Mouse (Mus musculus) heart, embryonic 15.5 days (tissue): ENCODE measurements around the gene Kpna7. TPM values are rescaled to one million over a fixed set of nuclear protein-coding genes. Genes with fewer than 3 reads are reported as not detected.
A peak's percentile ranks its signal among the peaks of the same experiment; 100 is the strongest.
"Not testable (repeated sequence)": the region's sequence is repeated elsewhere in the genome, so short reads cannot be mapped to it uniquely, and the experiment has no call there.

Experiments used
- ATAC-seq: fragments of 200-750 bp; cut with Nextera tagmentation; replicated peaks from 2 replicates; pipeline ENCODE4 v1.8.0; 2017; ENCODE audit warnings: low read depth, moderate TSS enrichment; ENCODE audit not compliant: insufficient number of reproducible peaks, insufficient read depth, low FRiP score
- H3K27ac ChIP-seq: fragments of 300-500 bp; sonication (generic); 2 replicates; pipeline ENCODE4 v1.5.1; 2015; ENCODE audit warnings: mild to moderate bottlenecking, inconsistent platforms
- H3K27me3 ChIP-seq: fragments of 300-500 bp; sonication (generic); 2 replicates; pipeline ENCODE4 v1.6.1; 2015; ENCODE audit warnings: inconsistent platforms
- H3K36me3 ChIP-seq: fragments of 300-500 bp; sonication (generic); 2 replicates; pipeline ENCODE4 v1.6.1; 2015; ENCODE audit warnings: mild to moderate bottlenecking, inconsistent platforms
- H3K4me1 ChIP-seq: fragments of 300-500 bp; sonication (generic); replicated peaks from 2 replicates; pipeline ENCODE4 v1.6.1; 2015; ENCODE audit warnings: inconsistent platforms
- H3K4me2 ChIP-seq: fragments of 300-500 bp; sonication (generic); 2 replicates; pipeline ENCODE4 v1.6.1; 2015; ENCODE audit warnings: inconsistent platforms, mild to moderate bottlenecking, moderate library complexity
- H3K4me3 ChIP-seq: fragments of 300-500 bp; sonication (generic); 2 replicates; pipeline ENCODE4 v1.5.1; 2015; ENCODE audit warnings: mild to moderate bottlenecking, inconsistent platforms
- H3K9ac ChIP-seq: fragments of 300-500 bp; sonication (generic); 2 replicates; pipeline ENCODE4 v1.6.1; 2015; ENCODE audit warnings: mild to moderate bottlenecking, inconsistent platforms
- H3K9me3 ChIP-seq: fragments of 300-500 bp; sonication (generic); replicated peaks from 2 replicates; pipeline ENCODE4 v1.6.1; 2016; ENCODE audit warnings: inconsistent platforms
- WGBS: fragments of 180-500 bp; shearing (Covaris S2); methylation state at CpG from one replicate; pipeline ENCODE4 v1.1.7; 2015; ENCODE audit warnings: mixed read lengths; 5-methylcytosine and 5-hydroxymethylcytosine counted together
- polyA plus RNA-seq: library from polyadenylated mRNA; unstranded; fragments of >200 nt; fragmentation: Nextera tagmentation; extraction: Ambion mirVana; gene quantifications from 2 replicates; pipeline ENCODE4 v1.2.1, GENCODE M21; 2015

The Kpna7 gene
- polyA plus RNA-seq, 1 experiment from 2014 or later, result not detected

DNA sequence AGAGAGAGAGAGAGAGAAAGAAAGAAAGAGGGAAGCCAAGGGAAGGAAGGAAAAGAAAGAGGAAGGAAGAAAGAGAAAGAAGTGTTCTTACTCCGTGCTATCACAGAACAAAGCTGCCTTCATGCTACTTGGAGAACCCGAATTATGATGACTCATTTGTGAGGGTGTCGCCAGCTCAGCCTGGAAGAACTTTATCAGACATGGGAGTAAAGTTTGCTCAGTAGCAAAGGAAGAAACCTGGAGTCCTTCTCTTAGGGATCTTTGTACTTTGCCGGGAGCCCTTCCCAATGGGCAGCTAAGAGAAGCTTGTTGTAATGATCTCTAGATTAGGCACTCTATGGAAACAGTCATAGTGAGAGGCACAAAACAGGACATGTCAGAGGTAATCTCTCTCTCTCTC, 18.9 kb upstream of the Kpna7 start:
- Histone ChIP-seq H3K4me1 (no peaks in the 10 kb centered on the region), H3K27ac (no peak overlapping the region), H3K4me3 (no peak overlapping the region), H3K4me2 (no peak overlapping the region), H3K9ac (no peak overlapping the region), H3K9me3 (no peaks in the 10 kb centered on the region), H3K27me3 (no peaks in the 10 kb centered on the region), H3K36me3 (peaks cover 82% of the 10 kb centered on the region)
- WGBS, result 75% methylated on average over 4 of the region's 4 CpGs
- no peak for ATAC-seq

DNA sequence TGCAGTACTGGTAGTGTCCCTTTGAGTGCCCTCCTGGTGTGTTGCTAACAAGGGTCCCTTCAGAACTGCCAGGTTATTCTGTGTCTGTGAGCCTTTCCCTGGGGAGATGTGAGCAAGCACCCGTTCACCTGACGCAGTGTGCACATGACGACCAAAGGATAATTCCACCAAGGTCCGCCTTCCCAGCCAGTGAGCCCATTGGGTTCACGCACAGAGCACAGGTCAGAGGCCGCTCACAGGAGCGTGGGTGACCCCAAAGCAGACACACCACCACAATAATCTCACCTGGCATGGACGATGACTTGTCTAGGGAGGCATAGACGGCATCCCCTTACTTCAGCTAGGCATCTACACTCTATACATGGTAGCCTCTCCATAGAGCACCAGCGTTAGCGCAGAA, 17.6 kb upstream of the Kpna7 start:
- not testable (repeated sequence) for H3K4me2 ChIP-seq, H3K9ac ChIP-seq, H3K4me3 ChIP-seq, H3K9me3 ChIP-seq, ATAC-seq, H3K4me1 ChIP-seq, H3K27me3 ChIP-seq, H3K27ac ChIP-seq
- WGBS, result 96% methylated on average over 11 of the region's 11 CpGs
- H3K36me3 ChIP-seq, result peaks cover 89% of the 10 kb centered on the region

DNA sequence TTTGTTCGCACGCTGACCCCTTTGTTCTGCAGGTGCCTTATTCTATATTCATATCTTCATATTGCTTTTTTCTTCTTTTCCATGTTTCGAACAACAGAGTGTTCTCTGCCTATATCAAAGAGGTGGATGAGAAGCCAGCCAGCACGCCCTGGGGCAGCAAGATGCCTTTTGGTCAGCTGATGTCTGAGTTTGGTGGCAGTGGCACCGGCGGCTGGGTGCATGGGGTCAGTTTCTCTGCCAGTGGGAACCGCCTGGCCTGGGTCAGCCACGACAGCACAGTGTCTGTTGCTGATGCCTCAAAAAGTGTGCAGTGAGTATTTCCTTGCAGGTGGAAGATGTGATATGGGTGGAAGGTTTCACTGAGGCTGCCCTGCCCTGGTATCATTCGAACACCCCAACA, 17.1 kb upstream of the Kpna7 start:
- H3K36me3 ChIP-seq, result peaks cover 89% of the 10 kb centered on the region
- no peak for ATAC-seq
- WGBS, result 95% methylated on average over 9 of the region's 9 CpGs

DNA sequence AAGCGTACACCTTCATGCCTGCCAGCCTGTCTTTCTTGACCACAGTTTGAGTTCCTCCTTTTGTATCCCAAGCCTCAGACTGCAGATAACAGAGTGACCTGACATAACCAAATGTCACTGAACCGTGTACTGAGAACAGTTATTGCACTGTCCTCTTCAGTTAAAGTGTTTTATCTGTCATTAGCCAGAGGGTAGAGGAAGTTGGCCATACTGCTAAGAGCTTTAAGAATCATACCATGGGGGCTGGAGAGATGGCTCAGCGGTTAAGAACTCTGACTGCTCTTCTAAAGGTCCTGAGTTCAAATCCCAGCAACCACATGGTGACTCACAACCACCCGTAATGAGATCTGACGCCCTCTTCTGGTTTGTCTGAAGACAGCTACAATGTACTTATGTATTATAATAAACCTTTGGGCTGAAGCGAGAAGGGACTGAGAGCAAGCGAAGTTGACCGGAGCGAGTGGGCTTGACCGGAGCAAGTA, 14.6 kb upstream of the Kpna7 start:
- ATAC-seq, result no peak
- no peaks in the 10 kb centered on the region for H3K9me3 ChIP-seq
- H3K36me3 ChIP-seq, result peaks cover 80% of the 10 kb centered on the region
- no peak overlapping the region for H3K4me3 ChIP-seq
- H3K27me3 ChIP-seq, result no peaks in the 10 kb centered on the region
- 87% methylated on average over 10 of the region's 10 CpGs for WGBS
- H3K27ac ChIP-seq, result no peak overlapping the region
- no peak overlapping the region for H3K9ac ChIP-seq
- no peaks in the 10 kb centered on the region for H3K4me1 ChIP-seq
- no peak overlapping the region for H3K4me2 ChIP-seq

More for the DNA sequence above, 17.1 kb upstream of the Kpna7 start:
- no peak overlapping the region for H3K4me2 ChIP-seq
- no peak overlapping the region for H3K9ac ChIP-seq
- H3K4me3 ChIP-seq, result no peak overlapping the region
- H3K27ac ChIP-seq, result no peak overlapping the region
- no peaks in the 10 kb centered on the region for H3K4me1 ChIP-seq
- H3K27me3 ChIP-seq, result no peaks in the 10 kb centered on the region
- no peaks in the 10 kb centered on the region for H3K9me3 ChIP-seq

DNA sequence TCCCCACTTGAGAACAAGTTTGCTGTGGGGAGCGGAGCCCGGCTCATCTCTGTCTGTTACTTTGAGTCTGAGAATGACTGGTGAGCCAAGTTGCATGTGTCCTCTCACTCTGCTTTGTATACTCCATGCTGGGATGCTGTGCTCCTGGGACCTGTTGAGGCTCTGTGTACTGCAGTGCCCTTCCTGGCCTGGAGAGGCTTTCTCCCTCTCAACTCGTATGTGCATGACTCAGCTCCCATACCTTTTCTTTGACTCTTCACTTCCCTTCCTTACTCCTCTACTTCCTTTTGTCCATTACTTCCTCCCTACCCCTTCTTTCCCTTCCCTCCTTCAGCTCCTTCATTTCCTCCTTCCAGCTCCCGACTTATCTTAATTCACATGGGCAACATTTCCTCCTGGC, 12.4 kb upstream of the Kpna7 start:
- Histone ChIP-seq H3K9me3 (no peaks in the 10 kb centered on the region), H3K27me3 (no peaks in the 10 kb centered on the region), H3K36me3 (peaks cover 80% of the 10 kb centered on the region), H3K4me3 (no peak overlapping the region), H3K4me1 (no peaks in the 10 kb centered on the region), H3K27ac (no peak overlapping the region), H3K4me2 (no peak overlapping the region), H3K9ac (no peak overlapping the region)
- ATAC-seq, result no peak
- WGBS, result 80% methylated on average over 4 of the region's 4 CpGs

DNA sequence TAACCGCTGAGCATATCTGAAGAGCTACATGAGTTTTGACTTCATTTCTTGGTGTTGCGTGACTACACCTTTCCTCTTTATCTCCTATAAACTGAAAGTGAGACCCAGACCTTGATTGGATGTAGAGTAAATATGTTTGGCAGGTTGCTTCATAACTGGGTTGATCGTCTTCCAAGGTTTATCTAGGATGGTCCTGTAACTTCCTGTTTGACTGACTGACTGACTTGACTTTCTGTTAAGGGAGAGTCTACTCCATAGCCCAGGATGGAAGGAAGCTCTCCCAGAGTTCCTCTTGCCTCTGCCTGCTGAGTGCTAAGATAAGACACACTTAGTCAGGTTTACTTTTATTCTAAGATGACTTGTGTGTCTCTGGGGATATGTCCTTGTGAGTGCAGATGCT, 6.0 kb upstream of the Kpna7 start:
- Histone ChIP-seq H3K36me3 (peaks cover 29% of the 10 kb centered on the region), H3K4me3 (no peak overlapping the region), H3K27me3 (no peaks in the 10 kb centered on the region), H3K9me3 (no peaks in the 10 kb centered on the region), H3K27ac (no peak overlapping the region), H3K4me1 (peaks cover 10% of the 10 kb centered on the region), H3K4me2 (no peak overlapping the region), H3K9ac (no peak overlapping the region)
- 76% methylated on average over 3 of the region's 3 CpGs for WGBS
- no peak for ATAC-seq

DNA sequence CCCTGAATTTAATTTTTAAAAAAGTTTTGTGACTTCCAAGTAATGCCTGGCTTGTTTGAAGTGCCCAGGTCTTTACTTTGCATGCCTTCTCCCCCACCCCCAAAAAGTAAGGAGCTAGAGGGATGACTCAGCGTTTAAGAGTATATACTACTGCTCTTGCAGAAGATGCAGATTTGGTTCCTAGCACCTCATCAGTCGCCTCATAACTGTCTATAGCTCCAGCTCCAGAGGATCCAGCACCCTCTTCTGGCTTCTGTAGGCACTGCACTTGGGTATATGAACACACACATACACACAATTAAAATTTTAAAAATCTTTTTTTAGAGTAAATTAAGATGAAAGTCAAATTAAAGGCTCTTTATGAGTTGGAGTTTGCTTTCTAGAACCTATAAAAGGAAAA, 4.4 kb upstream of the Kpna7 start:
- H3K4me2 ChIP-seq, result no peak overlapping the region
- H3K27ac ChIP-seq, result no peak overlapping the region
- H3K9ac ChIP-seq, result no peak overlapping the region
- ATAC-seq, result no peak
- 96% methylated on average over 2 of the region's 2 CpGs for WGBS
- H3K27me3 ChIP-seq, result no peaks in the 10 kb centered on the region
- H3K36me3 ChIP-seq, result peaks cover 20% of the 10 kb centered on the region
- no peaks in the 10 kb centered on the region for H3K9me3 ChIP-seq
- no peak overlapping the region for H3K4me3 ChIP-seq
- peaks cover 17% of the 10 kb centered on the region for H3K4me1 ChIP-seq

DNA sequence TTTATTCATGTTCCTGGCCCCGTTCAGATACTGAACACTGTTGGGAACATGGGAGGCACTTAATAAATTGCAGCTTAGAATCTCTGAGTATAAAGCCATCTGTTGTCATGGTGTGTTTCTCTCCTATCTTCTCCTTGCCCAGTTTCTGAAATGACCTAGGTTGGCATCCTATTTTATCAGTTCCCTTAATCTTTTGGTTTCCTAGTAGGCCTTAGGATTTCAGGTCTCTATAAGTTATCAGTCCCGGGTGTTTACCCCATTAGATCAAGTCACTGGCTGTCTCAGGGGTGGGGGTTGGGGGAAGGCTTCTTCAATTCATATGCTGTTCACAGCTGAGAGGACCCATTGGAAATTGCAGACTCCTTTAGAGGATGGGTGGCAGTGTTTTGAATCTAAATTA, 992 bp upstream of the Kpna7 start:
- Histone ChIP-seq H3K36me3 (no peaks in the 10 kb centered on the region; the same call in 1 of the 2 replicates), H3K4me3 (peak overlapping the region; percentile 88), H3K4me1 (peaks cover 14% of the 10 kb centered on the region), H3K4me2 (peak overlapping the region; percentile 84), H3K9ac (peak overlapping the region; percentile 94), H3K9me3 (no peaks in the 10 kb centered on the region), H3K27me3 (no peaks in the 10 kb centered on the region), H3K27ac (no peak overlapping the region)
- ATAC-seq, result no peak
- WGBS, result 58% methylated on average over 2 of the region's 2 CpGs

DNA sequence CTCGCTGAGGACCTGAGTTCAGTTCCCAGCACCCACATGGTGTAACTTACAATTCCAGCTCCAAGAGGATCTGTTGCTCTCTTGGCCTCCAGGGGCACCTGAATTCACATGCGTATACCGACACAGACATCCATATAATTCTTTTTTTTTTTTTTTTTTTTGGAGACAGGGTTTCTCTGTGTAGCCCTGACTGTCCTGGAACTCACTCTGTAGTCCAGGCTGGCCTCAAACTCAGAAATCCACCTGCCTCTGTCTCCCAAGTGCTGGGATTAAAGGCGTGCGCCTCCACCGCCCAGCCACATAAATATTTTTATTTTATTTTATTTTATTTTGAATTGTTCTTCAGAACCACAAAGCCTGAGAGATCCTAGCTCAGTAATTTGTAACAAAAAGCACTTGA, 629 bp downstream of the Kpna7 start:
- not testable (repeated sequence) for H3K36me3 ChIP-seq, H3K9me3 ChIP-seq, H3K27me3 ChIP-seq, ATAC-seq
- H3K9ac ChIP-seq, result peak overlapping the region; percentile 94
- 40% methylated on average over 6 of the region's 6 CpGs for WGBS
- peak overlapping the region; percentile 84 for H3K4me2 ChIP-seq
- H3K4me3 ChIP-seq, result peak overlapping the region; percentile 88
- H3K4me1 ChIP-seq, result peaks cover 14% of the 10 kb centered on the region
- peak overlapping the region; percentile 63 for H3K27ac ChIP-seq

DNA sequence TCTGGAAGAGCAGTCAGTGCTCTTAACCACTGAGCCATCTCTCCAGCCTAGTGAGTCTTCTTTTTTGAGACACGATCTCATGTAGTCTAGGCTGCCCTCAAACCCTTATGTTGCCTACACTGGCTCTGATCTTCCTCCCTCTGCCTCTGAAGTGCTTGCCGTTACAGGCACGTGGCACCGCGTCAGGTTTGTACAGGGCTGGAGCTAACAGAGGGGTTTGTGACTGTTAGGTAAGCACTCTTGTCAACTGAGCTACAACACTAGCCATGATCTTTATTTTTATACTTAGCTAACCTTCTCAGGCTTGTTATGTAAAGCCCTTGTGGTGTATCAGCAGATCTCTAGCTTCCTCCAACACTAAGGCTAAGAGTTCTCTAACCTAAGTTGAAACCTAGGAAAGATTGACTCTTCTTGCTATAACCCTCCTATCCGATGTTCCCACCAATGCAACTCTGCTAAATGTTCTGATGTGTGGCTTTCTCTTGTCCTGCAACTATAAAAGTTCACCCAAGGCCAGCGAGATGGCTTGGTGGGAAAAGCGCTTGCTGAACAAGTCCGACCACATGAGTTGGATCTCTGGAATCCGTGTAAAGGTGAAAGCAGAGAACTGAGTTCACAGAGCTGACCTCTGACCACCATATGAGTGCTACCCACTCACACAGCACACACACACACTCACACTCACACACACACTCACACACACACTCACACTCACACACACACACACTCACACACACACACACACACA, 1.8 kb downstream of the Kpna7 start:
- no peak overlapping the region for H3K9ac ChIP-seq
- no peak for ATAC-seq
- H3K27me3 ChIP-seq, result no peaks in the 10 kb centered on the region
- WGBS, result 82% methylated on average over 10 of the region's 10 CpGs
- no peak overlapping the region for H3K4me3 ChIP-seq
- H3K36me3 ChIP-seq, result no peaks in the 10 kb centered on the region
- H3K27ac ChIP-seq, result no peak overlapping the region
- H3K9me3 ChIP-seq, result no peaks in the 10 kb centered on the region
- no peak overlapping the region for H3K4me2 ChIP-seq
- H3K4me1 ChIP-seq, result peaks cover 14% of the 10 kb centered on the region

DNA sequence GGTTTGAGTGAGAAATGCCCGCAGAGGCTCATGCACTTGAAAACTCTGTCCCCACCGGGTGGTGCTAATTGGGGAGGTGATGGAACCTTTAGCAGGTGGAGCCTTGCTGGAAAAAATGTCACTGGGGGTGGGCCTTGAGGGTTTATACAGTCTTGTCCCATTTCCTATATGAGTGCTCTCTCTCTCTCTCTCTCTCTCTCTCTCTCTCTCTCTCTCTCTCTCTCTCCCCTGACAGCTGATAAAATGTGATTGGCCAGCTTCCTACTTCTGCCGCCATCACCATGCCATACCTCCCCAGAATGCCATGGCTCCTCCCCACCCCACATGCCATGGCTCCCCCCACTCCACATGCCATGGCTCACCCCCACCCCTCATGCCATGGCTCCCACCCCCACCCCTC, 8.7 kb downstream of the Kpna7 start:
- H3K27ac ChIP-seq, result no peak overlapping the region
- H3K36me3 ChIP-seq, result no peaks in the 10 kb centered on the region
- H3K9ac ChIP-seq, result no peak overlapping the region
- no peaks in the 10 kb centered on the region for H3K27me3 ChIP-seq
- H3K4me3 ChIP-seq, result no peak overlapping the region
- 48% methylated on average over 3 of the region's 3 CpGs for WGBS
- no peaks in the 10 kb centered on the region for H3K4me1 ChIP-seq
- H3K4me2 ChIP-seq, result no peak overlapping the region
- no peak for ATAC-seq
- no peaks in the 10 kb centered on the region for H3K9me3 ChIP-seq

DNA sequence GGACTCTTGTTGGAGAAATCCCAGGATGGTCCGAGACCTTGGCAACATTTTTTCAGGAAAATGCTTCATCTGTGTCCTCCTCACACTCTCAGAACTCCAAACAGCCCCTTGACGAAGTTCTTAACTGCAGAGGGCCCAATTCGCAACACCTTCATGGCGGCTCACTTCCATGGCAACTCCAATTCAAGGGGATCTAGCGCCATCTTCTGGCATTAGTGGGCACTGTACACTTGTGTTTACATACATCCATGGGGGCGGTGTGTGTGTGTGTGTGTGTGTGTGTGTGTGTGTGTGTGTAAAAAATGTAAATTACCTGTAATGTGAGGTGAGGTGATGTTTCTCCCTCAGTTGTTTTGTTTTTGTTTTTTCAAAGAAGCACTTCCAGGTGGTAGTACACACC, 12.5 kb downstream of the Kpna7 start:
- Histone ChIP-seq H3K4me1 (no peaks in the 10 kb centered on the region), H3K36me3 (no peaks in the 10 kb centered on the region), H3K9ac (no peak overlapping the region), H3K4me2 (no peak overlapping the region), H3K27me3 (no peaks in the 10 kb centered on the region), H3K4me3 (no peak overlapping the region), H3K9me3 (no peaks in the 10 kb centered on the region), H3K27ac (no peak overlapping the region)
- 47% methylated on average over 6 of the region's 6 CpGs for WGBS
- no peak for ATAC-seq
